Mouse (Mus musculus): Measurements from ENCODE around the gene Abhd15.

DNA sequence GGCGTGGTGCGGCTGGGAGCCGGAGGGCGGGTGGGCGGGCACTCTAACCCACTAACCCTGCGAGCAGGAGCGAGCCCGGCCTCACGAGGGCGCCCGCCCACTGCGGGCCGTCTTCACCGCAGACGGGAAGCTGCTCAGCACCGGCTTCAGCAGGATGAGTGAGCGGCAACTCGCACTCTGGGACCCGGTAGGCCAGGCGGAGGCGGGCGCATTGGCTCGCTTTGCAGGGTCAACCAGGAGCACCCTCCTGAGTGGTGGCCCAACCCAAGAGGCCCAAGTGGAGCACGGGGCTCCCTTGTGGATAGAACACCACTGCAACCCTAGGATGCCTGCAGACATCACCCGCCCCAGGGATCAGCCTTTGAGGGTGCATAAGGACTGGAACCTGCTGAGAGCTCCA lies 47.8 kb upstream of the Abhd15 start:
- TF ChIP-seq POLR2A (IDR thresholded peaks at IDR 0.05; ENCODE audit: low read depth, low read length) = no peak
- peak; percentile 46 for TF ChIP-seq CTCF (IDR thresholded peaks at IDR 0.05; ENCODE audit: borderline replicate concordance, insufficient read depth, low read length)
